Mouse (Mus musculus): ENCODE results near the gene Frmpd4.

Gene Frmpd4

DNA sequence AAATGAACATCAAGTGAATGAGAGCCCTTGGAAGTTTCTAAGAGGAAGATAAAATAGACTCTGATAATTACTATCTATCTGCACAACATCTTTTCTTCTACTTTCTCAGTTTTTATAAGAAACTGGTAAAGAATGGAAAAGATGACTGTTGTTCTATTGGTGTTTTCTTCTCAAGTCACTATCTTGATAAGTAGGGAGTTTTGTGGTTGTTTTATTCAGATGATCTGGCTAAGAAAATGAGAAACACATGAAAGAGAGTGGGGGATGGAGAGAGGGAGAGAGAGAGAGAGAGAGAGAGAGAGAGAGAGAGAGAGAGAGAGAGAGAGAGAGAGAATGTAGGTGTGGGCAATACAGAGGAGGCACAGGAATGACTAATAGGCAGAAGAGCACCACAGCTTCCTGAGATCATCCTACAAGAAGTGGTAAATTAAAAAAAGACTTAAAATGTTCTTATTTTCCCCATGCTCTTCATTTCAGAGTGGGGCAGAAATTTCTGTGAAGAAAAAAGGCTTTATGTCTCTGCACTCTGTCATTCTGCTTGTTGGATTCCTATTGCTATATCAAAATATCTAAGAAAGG is 979.3 kb downstream of the Frmpd4 start:
- no peak for DNase-seq (ENCODE audit: low read depth, low spot score)

DNA sequence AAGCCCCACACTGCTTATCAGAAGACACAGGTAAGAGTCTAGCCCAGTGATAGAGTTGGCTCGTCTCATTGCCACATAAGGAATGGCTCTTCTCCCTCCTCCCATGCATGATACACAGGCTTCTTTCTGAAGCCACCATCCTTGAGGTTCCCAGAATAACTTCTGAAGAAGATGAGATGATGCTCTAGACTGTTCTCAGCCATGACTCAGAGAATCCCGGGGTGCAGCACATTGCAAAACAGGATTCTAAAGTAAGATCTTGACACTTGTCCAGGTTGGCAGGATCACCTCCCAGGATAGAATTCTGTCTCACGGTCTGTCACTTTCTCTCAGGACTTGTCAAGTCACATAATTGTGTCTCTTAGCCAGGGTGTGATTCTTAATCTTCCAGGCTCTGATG is 1024.2 kb downstream of the Frmpd4 start:
- no peak for DNase-seq (ENCODE audit: low read depth, low spot score)

DNA sequence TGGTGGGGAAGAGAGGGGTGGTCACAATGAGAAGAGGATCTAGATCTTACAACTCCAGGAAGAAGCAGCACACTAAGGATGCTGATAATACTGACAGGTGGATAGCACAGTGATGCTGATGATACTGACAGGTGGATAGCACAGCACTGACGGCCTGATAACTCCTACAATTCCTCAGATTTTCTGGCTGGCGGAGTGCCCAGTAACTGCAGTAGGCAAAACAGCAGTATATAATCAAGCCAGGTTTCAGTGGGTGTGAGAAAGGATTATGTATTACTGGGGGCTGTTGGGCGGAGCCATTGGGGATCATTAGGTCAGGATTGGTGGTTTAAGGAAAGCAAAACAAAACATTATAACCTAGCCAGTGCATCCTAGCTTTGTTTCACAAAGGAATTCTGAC is 1053.9 kb downstream of the Frmpd4 start:
- no peak for DNase-seq (ENCODE audit: low read depth, low spot score)

DNA sequence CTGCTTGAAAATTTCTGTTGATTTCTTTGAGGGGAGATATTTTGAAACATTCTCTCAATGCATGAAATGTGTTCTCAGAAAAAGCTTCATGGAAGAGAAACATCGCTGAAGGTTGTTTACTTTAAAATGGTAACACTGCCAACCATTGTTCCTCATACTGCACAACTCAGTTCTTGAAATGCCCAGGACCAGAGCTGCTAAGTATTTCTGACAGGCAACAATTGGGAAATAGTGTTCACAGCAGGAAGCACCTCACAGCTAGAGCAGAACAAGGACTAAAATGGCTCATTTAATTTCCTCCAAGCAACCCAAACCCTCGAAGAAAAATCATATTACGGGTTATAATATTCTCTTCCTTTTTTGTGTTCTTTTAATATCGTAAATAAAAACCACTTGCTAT is 1054.5 kb downstream of the Frmpd4 start:
- DNase-seq (ENCODE audit: low read depth, low spot score): no peak

GRCm38 (mm10) chrX:167518440-167518839 is 1058.6 kb downstream of the Frmpd4 start:
- no peak for DNase-seq (ENCODE audit: low read depth, low spot score)

DNA sequence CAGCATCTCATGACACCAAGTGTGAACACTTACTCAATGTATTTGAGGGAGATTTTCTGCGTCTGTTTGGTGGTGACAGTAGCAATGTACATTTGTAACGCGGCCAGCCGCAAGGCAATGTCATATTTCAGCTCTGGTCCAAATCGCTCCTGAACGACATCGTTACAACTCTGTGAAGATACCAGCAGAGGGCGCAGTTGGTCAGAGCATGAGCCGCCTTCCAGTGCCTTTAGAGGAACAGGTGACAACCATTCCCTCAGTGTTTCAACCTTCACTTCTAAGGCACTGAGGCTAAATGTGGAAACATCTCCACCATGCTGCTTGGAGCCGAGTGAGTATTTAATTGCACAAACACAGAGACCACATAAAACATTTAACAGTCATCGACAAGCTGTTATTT is 1079.3 kb downstream of the Frmpd4 start:
- peak; percentile 32 for DNase-seq (ENCODE audit: low read depth, low spot score)

DNA sequence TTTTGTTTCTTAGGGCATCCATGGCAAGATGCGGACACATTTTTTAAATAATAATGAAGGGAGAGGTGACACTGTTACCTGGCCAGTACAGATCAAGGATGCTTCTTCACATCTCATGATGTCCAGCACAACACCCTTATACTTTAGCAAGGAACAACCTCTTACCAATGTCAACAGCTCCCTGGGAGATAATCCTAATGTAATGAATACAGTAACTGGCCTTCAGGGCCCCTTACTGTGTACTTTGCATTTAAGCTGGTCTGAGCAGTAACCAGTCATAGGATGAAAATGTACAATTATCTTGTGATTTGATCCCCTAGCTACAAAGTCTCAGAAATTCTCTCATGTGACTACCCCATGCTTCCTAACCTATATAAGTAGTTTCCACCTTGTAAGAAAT is 1084.8 kb downstream of the Frmpd4 start:
- DNase-seq (ENCODE audit: low read depth, low spot score): no peak

GRCm38 (mm10) chrX:167491589-167492207 is 1085.3 kb downstream of the Frmpd4 start:
- DNase-seq (ENCODE audit: low read depth, low spot score): no peak

GRCm38 (mm10) chrX:167483409-167484177 is 1093.4 kb downstream of the Frmpd4 start:
- DNase-seq (ENCODE audit: low read depth, low spot score): no peak

DNA sequence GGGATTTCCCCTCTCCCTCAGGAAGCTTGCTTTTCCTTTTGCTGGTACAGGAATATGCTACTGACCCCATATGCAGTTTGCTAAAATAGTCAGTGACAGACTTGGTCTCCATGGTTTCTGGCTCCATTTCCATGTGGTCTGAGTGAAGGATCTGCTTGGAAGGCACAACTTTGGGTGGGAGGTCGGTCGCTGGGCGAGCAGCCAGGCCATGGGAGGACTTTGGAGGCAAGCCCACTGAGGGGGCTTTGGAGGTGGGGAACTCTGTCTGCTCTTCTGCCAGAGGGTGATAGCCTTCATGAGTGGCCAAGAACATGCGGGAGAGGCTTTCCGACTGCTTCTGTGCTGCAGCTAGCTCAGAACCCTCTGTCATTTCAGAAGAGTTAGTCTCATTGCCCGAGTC is 1099.4 kb downstream of the Frmpd4 start:
- DNase-seq (ENCODE audit: low read depth, low spot score): no peak

DNA sequence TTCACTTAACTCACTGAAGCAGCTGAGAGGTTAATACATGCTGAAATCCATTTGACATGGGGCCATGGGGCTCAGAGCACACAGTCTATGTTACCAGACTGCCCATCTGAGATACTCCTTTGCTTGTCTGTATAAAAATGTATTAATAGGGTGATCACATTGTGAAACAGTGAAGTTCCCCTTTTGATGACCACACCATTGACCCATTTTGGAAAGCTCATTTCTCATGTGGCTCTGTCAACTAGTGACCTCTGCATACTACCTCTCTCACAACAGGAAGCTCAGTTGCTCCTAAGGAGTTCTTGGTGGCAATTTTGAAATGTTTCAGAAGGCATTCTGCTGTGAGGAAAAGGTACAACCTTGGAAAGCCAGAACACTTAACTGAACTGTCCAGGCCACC is 1142.1 kb downstream of the Frmpd4 start:
- DNase-seq (ENCODE audit: low read depth, low spot score): no peak

GRCm38 (mm10) chrX:167433950-167434349 is 1143.1 kb downstream of the Frmpd4 start:
- DNase-seq (ENCODE audit: low read depth, low spot score): no peak
